Mouse (Mus musculus) liver, postnatal 0 days (tissue): ENCODE results near the gene Satb2.

ENCODE experiments used
- CTCF ChIP-seq: sonication (generic); IDR thresholded peaks from 2 replicates; pipeline ENCODE4 v1.5.1; 2016; ENCODE audit warnings: antibody characterized with exemption, low read depth
- EP300 ChIP-seq: IDR thresholded peaks from 2 replicates; pipeline ENCODE4 v1.6.1; 2016; ENCODE audit warnings: antibody characterized with exemption, low read depth, mild to moderate bottlenecking

GRCm38 (mm10) chr1:56811486-56811885 lies 167.0 kb downstream of the Satb2 start:
- TF ChIP-seq CTCF (no peak), EP300 (no peak)
